Mouse (Mus musculus) brain, embryonic 14.5 days (tissue): ENCODE measurements around the gene Ampd2.

ENCODE experiments used
- CTCF ChIP-seq: fragments of 200-500 bp; IDR thresholded peaks from 2 replicates; pipeline ENCODE4 v1.5.1; 2012; ENCODE audit warnings: inconsistent platforms, mild to moderate bottlenecking, moderate library complexity, borderline replicate concordance; ENCODE audit not compliant: insufficient read depth, insufficient read length; ENCODE audit errors: extremely low read depth
- POLR2A ChIP-seq: fragments of 200-500 bp; IDR thresholded peaks from 2 replicates; pipeline ENCODE4 v1.6.1; 2012; ENCODE audit warnings: mild to moderate bottlenecking, inconsistent platforms, borderline replicate concordance; ENCODE audit not compliant: poor library complexity, insufficient read depth, insufficient read length, severe bottlenecking; ENCODE audit errors: extremely low read depth

DNA sequence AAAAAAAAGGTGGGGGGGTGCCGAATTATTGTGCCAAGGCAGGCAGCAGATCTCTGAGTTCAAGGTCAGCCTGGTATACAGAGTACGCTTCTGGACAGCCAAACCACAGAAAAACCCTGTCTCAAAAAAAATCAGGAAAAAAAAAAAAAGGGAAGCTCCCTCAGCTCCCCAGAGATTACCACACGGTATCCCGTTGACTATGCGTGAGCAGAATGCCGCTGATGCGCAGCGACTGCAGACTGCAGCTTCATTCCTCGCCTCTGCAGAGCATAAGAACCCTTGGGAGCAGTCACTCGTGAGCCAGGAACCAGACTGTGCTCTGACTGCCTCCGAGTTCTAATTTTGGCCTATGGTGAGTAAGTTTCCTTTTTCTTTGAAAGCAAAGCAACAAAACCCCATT is 48.2 kb upstream of the Ampd2 start:
- TF ChIP-seq POLR2A (no peak), CTCF (no peak)
